Mouse (Mus musculus): ENCODE measurements around the gene Aldob. TPM values are rescaled to one million over a fixed set of nuclear protein-coding genes. Genes with fewer than 3 reads are reported as not detected.

Aldob gene
- polyA plus RNA-seq, 1 experiment = not detected

GRCm38 (mm10) chr4:49503563-49503962 is 45.8 kb downstream of the Aldob start:
- no peak for TF ChIP-seq GATA1 (IDR thresholded peaks at IDR 0.05; ENCODE audit: low read length)

Other genes with a start within 250 kb of the Aldob start
- not detected in 2 replicates for gene Acnat2, start 141.4 kb downstream of the Aldob start, polyA plus RNA-seq (2012)
- gene Acnat1, start 75.6 kb downstream of the Aldob start, polyA plus RNA-seq (2012) = not detected in 2 replicates
- gene Baat, start 43.0 kb downstream of the Aldob start, polyA plus RNA-seq (2012) = not detected in 2 replicates
- gene Mrpl50, start 28.5 kb downstream of the Aldob start, polyA plus RNA-seq (2012) = 1.9 and 3.2 TPM in 2 replicates
- 0.59 and 0.84 TPM in 2 replicates for gene Zfp189, start 28.4 kb downstream of the Aldob start, polyA plus RNA-seq (2012)
- gene Tmem246, start 48.3 kb upstream of the Aldob start, polyA plus RNA-seq (2012) = 43.4 and 43.6 TPM in 2 replicates
- 39.6 and 41.3 TPM in 2 replicates for gene Rnf20, start 82.5 kb upstream of the Aldob start, polyA plus RNA-seq (2012)
- gene Ppp3r2, start 132.5 kb upstream of the Aldob start, polyA plus RNA-seq (2012) = not detected in 2 replicates